Mouse (Mus musculus): ENCODE measurements at regions not wholly inside any gene's neighbourhood (a gene's known extent, or its start where the extent isn't known, plus 50 kb on each side); places are given as distances from the start of the nearest gene placed in this dataset.

DNA sequence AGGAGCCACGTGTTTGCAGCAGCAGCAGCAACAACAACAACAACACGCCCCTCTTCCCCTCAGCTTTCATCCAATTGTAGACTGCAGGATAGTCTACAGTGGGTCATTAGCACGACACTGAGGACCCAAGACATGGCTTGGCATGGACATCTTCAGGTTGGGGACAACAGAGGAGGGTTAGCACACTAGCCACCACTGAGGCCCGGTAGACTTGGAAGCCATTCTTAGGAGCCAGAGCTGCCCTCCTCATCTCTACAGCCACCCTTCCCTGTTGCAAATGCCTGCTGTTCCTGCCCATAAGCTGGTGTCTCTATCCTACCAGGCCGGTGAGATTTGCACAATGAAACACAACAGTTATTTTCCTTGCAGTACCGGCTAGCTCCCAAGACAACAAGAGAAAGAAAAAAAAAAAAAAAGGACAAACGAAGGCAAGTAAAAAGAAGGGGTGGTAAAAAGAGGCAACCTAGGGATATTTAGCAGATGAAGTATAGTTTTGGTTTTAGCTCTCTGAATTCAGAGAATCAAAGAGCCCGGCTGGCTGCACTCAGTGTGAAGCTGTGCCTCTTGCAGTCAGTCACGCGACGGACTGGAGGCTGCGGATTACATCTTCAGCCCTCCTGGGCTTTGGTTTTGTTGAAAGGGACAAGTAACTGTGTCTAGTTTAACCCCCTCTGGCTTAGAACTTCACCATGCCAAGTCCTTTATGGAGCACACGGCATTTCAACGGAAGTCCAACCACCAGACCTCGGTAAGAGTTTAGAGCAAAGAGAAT is 421.9 kb upstream of the Mki67 start:
- Histone ChIP-seq H3K9ac (ENCODE audit: low read depth, low read length) (no peak overlapping the region), H3K27ac (replicated peaks; ENCODE audit: insufficient read depth, low read depth, low read length) (no peak overlapping the region), H3K4me3 (ENCODE audit: insufficient read depth, low read depth, low read length) (no peak overlapping the region), H3K79me2 (ENCODE audit: control insufficient read depth, insufficient read depth, low read length) (no peaks in the 10 kb centered on the region), H3K27me3 (ENCODE audit: control insufficient read depth, insufficient read depth, low read length) (no peaks in the 10 kb centered on the region), H3K36me3 (ENCODE audit: control insufficient read depth, insufficient read depth, low read length) (no peaks in the 10 kb centered on the region), H3K4me1 (ENCODE audit: control insufficient read depth, insufficient read depth, low read length) (no peaks in the 10 kb centered on the region)
- WGBS, result 85% methylated on average over 15 of the region's 15 CpGs
- DNase-seq (ENCODE audit: extremely low read depth, low read depth, low spot score), result no peak
- TF ChIP-seq POLR2A (IDR thresholded peaks at IDR 0.05; ENCODE audit: extremely low read depth, insufficient read depth, low read length) (no peak), CTCF (IDR thresholded peaks at IDR 0.05; ENCODE audit: low read depth, low read length) (no peak)

DNA sequence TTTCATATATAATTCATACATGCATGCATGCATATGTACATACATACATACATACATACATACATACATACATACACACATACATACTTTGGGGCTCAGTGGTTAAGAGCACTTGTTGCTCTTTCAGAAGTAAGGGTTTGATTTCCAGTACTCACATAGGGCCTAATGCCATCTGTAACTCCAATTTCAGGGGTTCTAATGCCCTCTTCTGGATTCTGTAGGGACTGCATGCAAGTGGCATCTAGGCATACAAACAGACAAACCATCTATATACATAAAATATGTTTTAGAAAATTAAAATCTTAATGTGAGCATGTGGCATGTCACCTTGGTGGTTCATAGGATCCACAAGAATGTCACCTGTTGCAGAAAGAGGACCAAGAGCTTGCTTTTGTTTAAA is 426.7 kb upstream of the Mki67 start:
- H3K27ac ChIP-seq (replicated peaks; ENCODE audit: insufficient read depth, low read depth, low read length), result no peak overlapping the region
- H3K79me2 ChIP-seq (ENCODE audit: control insufficient read depth, insufficient read depth, low read length), result no peaks in the 10 kb centered on the region
- H3K4me3 ChIP-seq (ENCODE audit: insufficient read depth, low read depth, low read length), result no peak overlapping the region
- DNase-seq (ENCODE audit: extremely low read depth, low read depth, low spot score), result peak; percentile 13
- no peaks in the 10 kb centered on the region for H3K27me3 ChIP-seq (ENCODE audit: control insufficient read depth, insufficient read depth, low read length)
- H3K36me3 ChIP-seq (ENCODE audit: control insufficient read depth, insufficient read depth, low read length), result no peaks in the 10 kb centered on the region
- TF ChIP-seq POLR2A (IDR thresholded peaks at IDR 0.05; ENCODE audit: extremely low read depth, insufficient read depth, low read length) (no peak), CTCF (IDR thresholded peaks at IDR 0.05; ENCODE audit: low read depth, low read length) (peak; percentile 45)
- H3K9ac ChIP-seq (ENCODE audit: low read depth, low read length), result no peak overlapping the region
- H3K4me1 ChIP-seq (ENCODE audit: control insufficient read depth, insufficient read depth, low read length), result no peaks in the 10 kb centered on the region

DNA sequence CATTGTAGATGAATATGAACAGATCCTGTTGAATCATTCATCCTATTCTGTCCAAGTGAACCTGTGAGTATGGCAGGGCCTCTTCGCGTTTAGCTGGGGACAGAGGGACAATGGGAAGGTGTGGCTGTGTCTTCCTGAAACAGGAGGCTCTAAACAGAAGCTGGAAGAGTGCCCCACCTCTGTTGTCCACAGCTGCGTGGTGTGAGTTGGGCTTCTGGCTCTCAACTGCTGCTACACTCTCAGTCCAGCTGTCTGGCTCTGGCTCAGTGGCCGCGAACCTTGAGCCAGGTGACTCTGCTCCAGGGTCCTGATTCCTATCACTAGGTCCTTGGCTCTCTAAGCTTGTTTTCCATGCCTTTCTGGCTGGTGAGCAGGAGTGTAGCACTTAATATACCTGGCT is 434.0 kb upstream of the Mki67 start:
- no peak overlapping the region for H3K4me3 ChIP-seq (ENCODE audit: insufficient read depth, low read depth, low read length)
- H3K79me2 ChIP-seq (ENCODE audit: control insufficient read depth, insufficient read depth, low read length), result no peaks in the 10 kb centered on the region
- no peaks in the 10 kb centered on the region for H3K27me3 ChIP-seq (ENCODE audit: control insufficient read depth, insufficient read depth, low read length)
- no peak overlapping the region for H3K27ac ChIP-seq (replicated peaks; ENCODE audit: insufficient read depth, low read depth, low read length)
- DNase-seq (ENCODE audit: extremely low read depth, low read depth, low spot score), result no peak
- H3K4me1 ChIP-seq (ENCODE audit: control insufficient read depth, insufficient read depth, low read length), result no peaks in the 10 kb centered on the region
- TF ChIP-seq CTCF (IDR thresholded peaks at IDR 0.05; ENCODE audit: low read depth, low read length) (no peak), POLR2A (IDR thresholded peaks at IDR 0.05; ENCODE audit: extremely low read depth, insufficient read depth, low read length) (no peak)
- 62% methylated on average over 5 of the region's 5 CpGs for WGBS
- no peak overlapping the region for H3K9ac ChIP-seq (ENCODE audit: low read depth, low read length)
- H3K36me3 ChIP-seq (ENCODE audit: control insufficient read depth, insufficient read depth, low read length), result no peaks in the 10 kb centered on the region

DNA sequence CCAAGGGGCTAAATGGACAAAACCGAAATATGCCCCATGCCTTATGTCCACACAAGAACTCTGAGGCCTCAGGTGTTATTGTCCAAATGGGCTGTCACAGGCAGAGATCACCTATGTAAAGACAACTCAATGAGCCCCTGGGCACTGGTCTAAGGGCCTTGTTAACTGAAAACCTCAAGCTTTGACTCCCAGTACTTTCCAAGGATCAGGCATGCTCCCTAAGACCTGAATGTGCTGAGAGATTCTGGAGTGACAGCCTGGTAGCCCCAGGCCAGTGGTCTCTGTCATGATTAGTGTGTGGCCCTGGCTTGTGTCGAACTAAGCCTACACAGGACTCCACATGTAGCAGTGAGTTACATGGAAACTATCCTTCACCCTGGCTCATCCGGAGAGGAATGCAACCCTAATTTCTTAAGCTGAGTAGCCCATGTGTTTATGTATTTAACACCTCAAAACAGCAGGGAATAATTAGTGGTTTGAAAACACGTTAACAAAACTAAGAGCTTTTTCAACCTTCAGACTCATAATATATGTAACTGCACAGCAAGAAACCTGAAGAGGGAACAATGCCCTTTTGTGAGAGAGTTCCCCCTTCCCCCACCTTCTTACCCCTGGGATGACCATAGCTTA is 435.3 kb upstream of the Mki67 start:
- DNase-seq (ENCODE audit: extremely low read depth, low read depth, low spot score), result no peak
- H3K27me3 ChIP-seq (ENCODE audit: control insufficient read depth, insufficient read depth, low read length), result no peaks in the 10 kb centered on the region
- no peak overlapping the region for H3K27ac ChIP-seq (replicated peaks; ENCODE audit: insufficient read depth, low read depth, low read length)
- H3K4me1 ChIP-seq (ENCODE audit: control insufficient read depth, insufficient read depth, low read length), result no peaks in the 10 kb centered on the region
- TF ChIP-seq POLR2A (IDR thresholded peaks at IDR 0.05; ENCODE audit: extremely low read depth, insufficient read depth, low read length) (no peak), CTCF (IDR thresholded peaks at IDR 0.05; ENCODE audit: low read depth, low read length) (no peak)
- no peaks in the 10 kb centered on the region for H3K79me2 ChIP-seq (ENCODE audit: control insufficient read depth, insufficient read depth, low read length)
- no peak overlapping the region for H3K4me3 ChIP-seq (ENCODE audit: insufficient read depth, low read depth, low read length)
- no peak overlapping the region for H3K9ac ChIP-seq (ENCODE audit: low read depth, low read length)
- H3K36me3 ChIP-seq (ENCODE audit: control insufficient read depth, insufficient read depth, low read length), result no peaks in the 10 kb centered on the region
- WGBS, result 83% methylated on average over 4 of the region's 4 CpGs

DNA sequence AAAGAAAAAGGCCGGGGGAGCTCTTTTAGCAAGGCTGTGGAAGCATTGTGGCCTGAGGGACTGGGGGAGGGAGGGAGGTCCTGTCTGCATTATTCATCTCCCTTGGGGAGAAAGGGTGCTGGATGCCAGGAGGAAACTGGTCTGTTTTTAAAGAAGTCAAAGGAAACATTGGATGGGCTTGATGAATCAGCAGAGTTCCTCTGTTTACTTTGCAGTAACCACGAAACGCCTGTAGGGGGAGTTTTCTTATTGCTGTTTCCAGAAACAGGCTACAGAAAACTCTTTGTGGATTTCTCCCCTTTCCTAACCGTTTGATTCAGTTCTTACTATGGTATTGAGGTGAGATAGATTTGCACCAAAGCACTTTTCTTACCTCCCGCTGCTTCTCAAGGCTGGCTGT is 436.3 kb upstream of the Mki67 start:
- WGBS, result 55% methylated on average over 5 of the region's 5 CpGs
- H3K27ac ChIP-seq (replicated peaks; ENCODE audit: insufficient read depth, low read depth, low read length), result no peak overlapping the region

DNA sequence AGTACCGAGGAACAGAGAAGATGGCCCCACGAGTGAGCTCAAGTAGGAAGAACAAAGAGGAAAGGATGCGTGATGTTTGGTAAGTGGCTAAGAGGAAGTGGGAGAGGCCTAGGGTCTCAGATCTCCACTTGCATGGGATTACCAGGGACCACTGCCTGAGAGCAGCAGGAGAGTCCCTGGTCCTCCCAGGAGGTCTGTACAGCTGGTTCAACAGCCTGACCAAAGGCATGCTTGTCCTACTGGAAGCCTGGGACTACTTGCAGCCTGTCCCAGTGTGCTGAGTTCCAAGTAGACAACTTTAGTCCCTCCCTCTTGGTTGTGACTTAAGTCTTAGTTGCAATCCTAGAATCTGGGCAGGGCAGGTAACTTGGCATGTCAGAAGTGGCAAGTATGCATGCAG is 437.5 kb upstream of the Mki67 start:
- no peak overlapping the region for H3K4me3 ChIP-seq (ENCODE audit: insufficient read depth, low read depth, low read length)
- WGBS, result 62% methylated on average over 3 of the region's 3 CpGs
- no peaks in the 10 kb centered on the region for H3K36me3 ChIP-seq (ENCODE audit: control insufficient read depth, insufficient read depth, low read length)
- H3K79me2 ChIP-seq (ENCODE audit: control insufficient read depth, insufficient read depth, low read length), result no peaks in the 10 kb centered on the region
- H3K27me3 ChIP-seq (ENCODE audit: control insufficient read depth, insufficient read depth, low read length), result no peaks in the 10 kb centered on the region
- no peak overlapping the region for H3K27ac ChIP-seq (replicated peaks; ENCODE audit: insufficient read depth, low read depth, low read length)
- H3K4me1 ChIP-seq (ENCODE audit: control insufficient read depth, insufficient read depth, low read length), result no peaks in the 10 kb centered on the region
- no peak for TF ChIP-seq CTCF (IDR thresholded peaks at IDR 0.05; ENCODE audit: low read depth, low read length)
- TF ChIP-seq POLR2A (IDR thresholded peaks at IDR 0.05; ENCODE audit: extremely low read depth, insufficient read depth, low read length), result no peak
- no peak for DNase-seq (ENCODE audit: extremely low read depth, low read depth, low spot score)
- no peak overlapping the region for H3K9ac ChIP-seq (ENCODE audit: low read depth, low read length)

More for the DNA sequence above, 436.3 kb upstream of the Mki67 start:
- no peak for DNase-seq (ENCODE audit: extremely low read depth, low read depth, low spot score)
- no peak overlapping the region for H3K9ac ChIP-seq (ENCODE audit: low read depth, low read length)
- no peaks in the 10 kb centered on the region for H3K27me3 ChIP-seq (ENCODE audit: control insufficient read depth, insufficient read depth, low read length)
- H3K4me3 ChIP-seq (ENCODE audit: insufficient read depth, low read depth, low read length), result no peak overlapping the region
- H3K36me3 ChIP-seq (ENCODE audit: control insufficient read depth, insufficient read depth, low read length), result no peaks in the 10 kb centered on the region
- H3K4me1 ChIP-seq (ENCODE audit: control insufficient read depth, insufficient read depth, low read length), result no peaks in the 10 kb centered on the region
- TF ChIP-seq CTCF (IDR thresholded peaks at IDR 0.05; ENCODE audit: low read depth, low read length) (0 out of 2 replicates have a peak, but pooled peaks have one; percentile 8), POLR2A (IDR thresholded peaks at IDR 0.05; ENCODE audit: extremely low read depth, insufficient read depth, low read length) (no peak)
- no peaks in the 10 kb centered on the region for H3K79me2 ChIP-seq (ENCODE audit: control insufficient read depth, insufficient read depth, low read length)
